In genomic region chr9:111221580-111221979, GRCm38 (mm10) we compare ENCODE assay signal across 20 mouse cellular contexts. TPM values are rescaled to one million over a fixed set of nuclear protein-coding genes. Genes with fewer than 3 reads are reported as not detected.
DNase-seq lines count a peak whose midpoint lies in the region; ATAC-seq and TF ChIP-seq lines count a peak whose summit lies in the region.
"Had no signal": no experiment of that assay in that cellular context is flagged by ENCODE, and none has a peak within 500 bp of the region (broad histone marks: within the 10 kb centered on the region; RNA-seq: fewer than 3 reads in every experiment).

No protein-coding gene starts in this region.

- H3K79me2 ChIP-seq in heart, adult 2 months (replicated peaks; ENCODE audit: control insufficient read depth, insufficient read depth, low read length), result no peaks in the 10 kb centered on the region

- DNase-seq in 416B (ENCODE audit: low read depth), result peak; percentile 21
- peak; percentile 25 for DNase-seq in A20 (ENCODE audit: low read depth, low spot score)
- DNase-seq in embryonic facial prominence, embryonic 10.5 days (ENCODE audit: low spot score), result no peak
- no peak for DNase-seq in left cerebral cortex, postnatal 25 days (ENCODE audit: low spot score in 2 of 2)
- no peak for DNase-seq in heart, adult 2 months
- DNase-seq: adrenal gland, adult 2 months; adrenal gland, postnatal 10 days; adrenal gland, postnatal 25 days; cerebellum, adult 11 months; cerebellum, adult 18-20 months; cerebellum, adult 8-10 months; cerebellum, adult 9-11 months; cerebellum, postnatal 14 days; cerebellum, postnatal 36 days; embryo, embryonic 11 days; forebrain, postnatal 0 days had no signal

- TF ChIP-seq POLR2A in heart, adult 2 months (IDR thresholded peaks at IDR 0.05; ENCODE audit: insufficient read depth, low read depth, low read length), result no peak

- no peak overlapping the region for H3K27ac ChIP-seq in embryonic facial prominence, embryonic 10.5 days (replicated peaks)
- no peak overlapping the region for H3K27ac ChIP-seq in heart, adult 2 months
- H3K27ac ChIP-seq: embryonic facial prominence, embryonic 12.5 days; forebrain, embryonic 13.5 days; forebrain, embryonic 15.5 days had no signal

- 84% methylated on average over 1 of the region's 1 CpGs for WGBS in embryonic facial prominence, embryonic 10.5 days
- 91% methylated on average over 1 of the region's 1 CpGs for WGBS in heart, adult 2 months

- H3K9ac ChIP-seq in heart, adult 2 months (ENCODE audit: low read depth, low read length), result no peak overlapping the region
- H3K9ac ChIP-seq: embryonic facial prominence, embryonic 12.5 days; forebrain, embryonic 13.5 days; forebrain, embryonic 15.5 days; forebrain, postnatal 0 days had no signal

- H3K4me1 ChIP-seq in embryonic facial prominence, embryonic 10.5 days, result peaks cover 10% of the 10 kb centered on the region; the same call in 1 of the 2 replicates
- H3K4me1 ChIP-seq in heart, adult 2 months (ENCODE audit: control insufficient read depth, insufficient read depth, low read length), result no peaks in the 10 kb centered on the region
- H3K4me1 ChIP-seq: forebrain, embryonic 13.5 days; forebrain, embryonic 15.5 days had no signal

- intact Hi-C loops in left cerebral cortex, postnatal 25 days (cut with DNase I), result no loop called here
- intact Hi-C loops in heart, adult 2 months (cut with DNase I), result no loop called here

- ATAC-seq in megakaryocyte, adult 5-6 weeks (ENCODE audit: poor library complexity, severe bottlenecking), result peak; percentile 64
- ATAC-seq: forebrain, embryonic 13.5 days; forebrain, embryonic 15.5 days; forebrain, postnatal 0 days had no signal

- H3K27me3 ChIP-seq in embryonic facial prominence, embryonic 10.5 days (replicated peaks; ENCODE audit: low read depth, poor library complexity, severe bottlenecking), result no peaks in the 10 kb centered on the region
- no peaks in the 10 kb centered on the region for H3K27me3 ChIP-seq in heart, adult 2 months (ENCODE audit: control insufficient read depth, insufficient read depth, low read length)
- H3K27me3 ChIP-seq: embryonic facial prominence, embryonic 12.5 days; forebrain, embryonic 13.5 days; forebrain, embryonic 15.5 days had no signal

- peaks cover 81% of the 10 kb centered on the region for H3K36me3 ChIP-seq in embryonic facial prominence, embryonic 10.5 days (replicated peaks)
- peaks cover 12% of the 10 kb centered on the region for H3K36me3 ChIP-seq in heart, adult 2 months (ENCODE audit: control insufficient read depth, insufficient read depth, low read length)

- H3K9me3 ChIP-seq in embryonic facial prominence, embryonic 10.5 days, result no peaks in the 10 kb centered on the region
- H3K9me3 ChIP-seq: embryonic facial prominence, embryonic 12.5 days; forebrain, embryonic 13.5 days; forebrain, embryonic 15.5 days had no signal

- no peak for TF ChIP-seq CTCF in heart, adult 2 months (IDR thresholded peaks at IDR 0.05)

- TF ChIP-seq EP300 in heart, adult 2 months (IDR thresholded peaks at IDR 0.05; ENCODE audit: insufficient read depth, low read depth, low read length), result no peak

- H3K4me3 ChIP-seq in embryonic facial prominence, embryonic 10.5 days, result no peak overlapping the region
- H3K4me3 ChIP-seq in heart, adult 2 months, result no peak overlapping the region
- H3K4me3 ChIP-seq: embryonic facial prominence, embryonic 12.5 days; forebrain, embryonic 13.5 days; forebrain, embryonic 15.5 days had no signal

RNA-seq across cellular contexts. Expression of gene Mlh1, which starts 50.0 kb away (rescaled TPM):
- total RNA-seq in megakaryocyte, adult 5-6 weeks (2015), result 22.4 and 30.9 TPM in 2 replicates
- total RNA-seq in megakaryocyte, adult 5-6 weeks (2017), result 27.3 and 38.4 TPM in 2 replicates
- 52.7 and 56.8 TPM in 2 replicates for polyA plus RNA-seq in embryonic facial prominence, embryonic 10.5 days (2016; fragmentation: Nextera tagmentation; extraction: Ambion mirVana)
- 10 to 100 TPM; 15.2 to 15.6 TPM for total RNA-seq in left cerebral cortex, postnatal 25 days (2021)
- total RNA-seq in heart, adult 2 months (2021), result 1 to 10 TPM; 6.1 to 7.1 TPM
- 12.6 and 12.9 TPM in 2 replicates for polyA plus RNA-seq in heart, adult 2 months (2012; rRNA removed)

RNA-seq across cellular contexts. Expression of gene Epm2aip1, which starts 50.1 kb away (rescaled TPM):
- 13.7 and 15.3 TPM in 2 replicates for total RNA-seq in megakaryocyte, adult 5-6 weeks (2015)
- total RNA-seq in megakaryocyte, adult 5-6 weeks (2017), result 12.2 and 16.1 TPM in 2 replicates
- polyA plus RNA-seq in embryonic facial prominence, embryonic 10.5 days (2016; fragmentation: Nextera tagmentation; extraction: Ambion mirVana), result 29.7 and 30.4 TPM in 2 replicates
- 10 to 100 TPM; 80.4 to 81.6 TPM for total RNA-seq in left cerebral cortex, postnatal 25 days (2021)
- 10 to 100 TPM; 20.3 to 23.8 TPM for total RNA-seq in heart, adult 2 months (2021)
- 8.9 and 19.2 TPM in 2 replicates for polyA plus RNA-seq in heart, adult 2 months (2012; rRNA removed)

Comparison
In these comparisons a context has a peak if more than half of its experiments do, and no peak if none do; other contexts are left out.
1. DNase-seq: peak in 416B (single experiment) and A20 (single experiment); none in embryonic facial prominence, embryonic 10.5 days (single experiment), left cerebral cortex, postnatal 25 days (0 of 2) and heart, adult 2 months (0 of 2).